Mouse (Mus musculus) limb, embryonic 13.5 days (tissue): ENCODE measurements around the gene Ngef. TPM values are rescaled to one million over a fixed set of nuclear protein-coding genes. Genes with fewer than 3 reads are reported as not detected.

ENCODE experiments used
- ATAC-seq: fragments of 200-750 bp; cut with Nextera tagmentation; 2 replicates; pipeline ENCODE4 v1.8.0; 2017; ENCODE audit warnings: low read depth, moderate number of reproducible peaks, moderate TSS enrichment; ENCODE audit not compliant: low FRiP score
- H3K27ac ChIP-seq: fragments of 300-500 bp; sonication (generic); 2 replicates; pipeline ENCODE4 v1.5.1; 2015; ENCODE audit warnings: inconsistent platforms, mild to moderate bottlenecking, moderate library complexity
- H3K27me3 ChIP-seq: fragments of 300-500 bp; sonication (generic); 2 replicates; pipeline ENCODE4 v1.6.1; 2015; ENCODE audit warnings: mild to moderate bottlenecking, inconsistent platforms
- H3K36me3 ChIP-seq: fragments of 300-500 bp; sonication (generic); 2 replicates; pipeline ENCODE4 v1.6.1; 2015; ENCODE audit warnings: inconsistent platforms, mild to moderate bottlenecking, moderate library complexity
- H3K4me1 ChIP-seq: fragments of 300-500 bp; sonication (generic); 2 replicates; pipeline ENCODE4 v1.6.1; 2015; ENCODE audit warnings: inconsistent platforms
- H3K4me2 ChIP-seq: fragments of 300-500 bp; sonication (generic); replicated peaks from 2 replicates; pipeline ENCODE4 v1.6.1; 2015; ENCODE audit warnings: inconsistent platforms, mild to moderate bottlenecking, moderate library complexity
- H3K4me3 ChIP-seq: fragments of 300-500 bp; sonication (generic); 2 replicates; pipeline ENCODE4 v1.5.1; 2015; ENCODE audit warnings: moderate library complexity, mild to moderate bottlenecking, inconsistent platforms
- H3K9ac ChIP-seq: fragments of 300-500 bp; sonication (generic); 2 replicates; pipeline ENCODE4 v1.6.1; 2015; ENCODE audit warnings: mild to moderate bottlenecking, inconsistent platforms
- H3K9me3 ChIP-seq: fragments of 300-500 bp; sonication (generic); 2 replicates; pipeline ENCODE4 v1.6.1; 2016; ENCODE audit warnings: inconsistent platforms
- WGBS: fragments of 180-500 bp; shearing (Covaris S2); methylation state at CpG from one replicate; pipeline ENCODE4 v1.1.7; 2015; 5-methylcytosine and 5-hydroxymethylcytosine counted together
- polyA plus RNA-seq: library from polyadenylated mRNA; unstranded; fragments of >200 nt; fragmentation: Nextera tagmentation; extraction: Ambion mirVana; gene quantifications from 2 replicates; pipeline ENCODE4 v1.2.1, GENCODE M21; 2015

Ngef gene
- 1.0 and 1.2 TPM in 2 replicates for polyA plus RNA-seq

DNA sequence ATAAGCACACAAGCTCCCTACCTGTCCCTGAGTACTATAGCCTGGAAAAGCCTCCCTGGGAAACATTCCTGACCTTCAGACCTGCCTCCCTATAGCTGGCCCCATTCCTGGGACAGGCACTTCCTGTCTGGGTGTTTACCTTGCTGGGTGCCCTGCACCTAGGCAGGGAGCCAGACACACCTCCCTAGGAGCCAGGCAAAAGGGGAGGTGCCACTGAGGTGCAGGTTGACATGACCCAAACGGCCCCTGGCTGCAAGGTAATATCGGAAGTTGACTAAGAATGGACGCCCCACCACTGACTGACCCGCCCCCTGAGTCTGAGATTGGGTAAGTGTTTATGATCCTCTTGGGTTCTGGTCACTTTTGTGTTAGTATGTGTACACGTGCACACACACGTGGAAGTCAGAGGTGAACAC, at the start of gene Ngef:
Gene Ngef (minus strand): TSS at position 71 of the 416 bp plus-strand sequence.
- 59% methylated on average over 6 of the region's 6 CpGs for WGBS
- no peak for ATAC-seq
- Histone ChIP-seq H3K9me3 (no peaks in the 10 kb centered on the region), H3K27ac (no peak within 1 kb of the TSS), H3K4me2 (no peak within 1 kb of the TSS), H3K9ac (no peak within 1 kb of the TSS), H3K4me1 (peaks cover 21% of the 10 kb centered on the region), H3K36me3 (no peaks in the 10 kb centered on the region), H3K4me3 (no peak within 1 kb of the TSS), H3K27me3 (no peaks in the 10 kb centered on the region)

DNA sequence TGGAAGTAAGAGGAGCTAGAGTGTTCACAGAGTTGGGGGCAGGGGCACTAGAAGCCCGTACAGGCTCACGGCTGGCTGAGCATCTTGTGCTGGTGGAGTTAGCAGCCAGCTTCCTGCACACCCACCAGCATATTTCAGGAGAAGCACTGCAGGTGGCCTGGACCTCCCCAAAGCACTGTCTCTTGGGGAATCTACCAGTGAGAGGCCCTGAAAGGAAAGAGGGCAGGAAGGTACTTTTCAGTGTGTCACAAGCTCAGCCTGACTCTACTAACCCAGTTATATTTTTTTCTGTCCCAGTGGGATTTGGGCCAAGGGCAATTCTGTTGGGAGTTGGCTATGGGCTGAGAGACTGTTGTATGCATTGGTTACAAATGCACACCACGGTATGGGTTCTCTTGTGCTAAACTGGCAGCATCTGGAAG, 48.2 kb upstream of the Ngef start:
- Histone ChIP-seq H3K4me3 (no peak overlapping the region), H3K4me2 (no peak overlapping the region), H3K36me3 (no peaks in the 10 kb centered on the region)

DNA sequence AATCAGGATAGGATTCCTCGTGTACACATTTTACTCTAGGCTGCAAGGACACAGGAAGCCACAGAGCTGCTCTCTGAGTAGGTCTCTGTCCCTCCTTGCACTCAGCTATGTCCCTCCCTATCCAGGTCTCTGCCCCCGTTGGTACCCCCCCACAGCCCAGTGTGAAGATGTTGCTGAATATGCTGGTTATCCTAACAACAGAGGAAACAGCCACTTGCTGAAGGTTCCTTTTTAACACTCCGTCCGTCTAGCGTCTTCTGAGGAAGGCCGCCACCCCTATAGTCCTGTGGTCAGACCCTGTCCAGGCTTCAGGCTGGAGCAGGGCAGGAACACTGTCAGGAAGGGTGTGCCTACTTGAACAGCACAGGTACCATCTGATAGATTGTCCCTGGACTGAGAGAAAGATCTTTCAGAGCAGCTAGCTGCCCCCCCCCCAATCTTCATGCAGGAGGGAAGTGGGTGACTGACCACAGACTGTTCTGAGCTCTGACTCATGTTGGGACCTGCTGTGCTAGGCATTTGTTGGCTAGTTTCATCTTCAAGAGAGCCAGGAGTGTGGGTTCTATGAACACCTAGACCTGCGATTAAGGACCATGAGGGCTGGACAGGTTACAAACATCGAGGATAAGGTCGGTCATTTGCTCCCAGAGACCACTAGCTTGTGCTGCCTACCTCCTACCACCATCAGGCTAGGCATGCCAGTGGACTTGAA, 47.6 kb upstream of the Ngef start:
- peak overlapping the region; percentile 4; the same call in 1 of the 2 replicates for H3K4me2 ChIP-seq
- H3K9ac ChIP-seq, result no peak overlapping the region
- no peak for ATAC-seq
- peak overlapping the region; percentile 20; the same call in 1 of the 2 replicates for H3K4me3 ChIP-seq
- H3K9me3 ChIP-seq, result no peaks in the 10 kb centered on the region
- no peaks in the 10 kb centered on the region for H3K4me1 ChIP-seq
- H3K27me3 ChIP-seq, result no peaks in the 10 kb centered on the region
- no peaks in the 10 kb centered on the region for H3K36me3 ChIP-seq
- WGBS, result 85% methylated on average over 9 of the region's 9 CpGs
- H3K27ac ChIP-seq, result no peak overlapping the region

More for the DNA sequence above, 48.2 kb upstream of the Ngef start:
- Histone ChIP-seq H3K9me3 (no peaks in the 10 kb centered on the region), H3K27me3 (no peaks in the 10 kb centered on the region), H3K4me1 (no peaks in the 10 kb centered on the region), H3K27ac (no peak overlapping the region), H3K9ac (no peak overlapping the region)
- ATAC-seq, result no peak
- WGBS, result 68% methylated on average over 3 of the region's 3 CpGs

DNA sequence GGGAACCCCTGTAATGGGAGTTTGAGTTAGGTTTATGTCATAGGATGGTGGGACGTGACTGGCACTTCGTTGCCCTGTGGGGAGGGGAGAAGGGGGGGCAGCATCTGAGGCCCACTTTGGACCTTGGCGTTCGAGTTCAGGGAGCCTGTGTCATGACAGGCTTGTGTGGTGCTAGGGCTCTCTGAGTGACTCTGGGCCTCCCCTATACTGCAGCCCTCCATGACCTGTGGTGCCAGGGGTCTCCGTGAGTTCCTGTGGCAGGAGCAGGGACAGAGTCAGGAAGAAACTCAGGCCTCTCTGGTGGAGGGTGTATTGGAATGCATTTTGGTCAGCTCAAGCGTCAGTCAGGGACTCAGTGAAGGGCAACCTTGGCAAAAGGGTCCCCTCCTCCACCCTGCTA, 47.0 kb upstream of the Ngef start:
- peak overlapping the region; percentile 4; the same call in 1 of the 2 replicates for H3K4me2 ChIP-seq
- peak overlapping the region; percentile 20 for H3K4me3 ChIP-seq
- H3K9ac ChIP-seq, result no peak overlapping the region
- WGBS, result 76% methylated on average over 6 of the region's 6 CpGs
- no peaks in the 10 kb centered on the region for H3K36me3 ChIP-seq
- ATAC-seq, result no peak
- no peak overlapping the region; the same call in 1 of the 2 replicates for H3K27ac ChIP-seq
- H3K4me1 ChIP-seq, result no peaks in the 10 kb centered on the region
- H3K9me3 ChIP-seq, result no peaks in the 10 kb centered on the region
- H3K27me3 ChIP-seq, result no peaks in the 10 kb centered on the region

DNA sequence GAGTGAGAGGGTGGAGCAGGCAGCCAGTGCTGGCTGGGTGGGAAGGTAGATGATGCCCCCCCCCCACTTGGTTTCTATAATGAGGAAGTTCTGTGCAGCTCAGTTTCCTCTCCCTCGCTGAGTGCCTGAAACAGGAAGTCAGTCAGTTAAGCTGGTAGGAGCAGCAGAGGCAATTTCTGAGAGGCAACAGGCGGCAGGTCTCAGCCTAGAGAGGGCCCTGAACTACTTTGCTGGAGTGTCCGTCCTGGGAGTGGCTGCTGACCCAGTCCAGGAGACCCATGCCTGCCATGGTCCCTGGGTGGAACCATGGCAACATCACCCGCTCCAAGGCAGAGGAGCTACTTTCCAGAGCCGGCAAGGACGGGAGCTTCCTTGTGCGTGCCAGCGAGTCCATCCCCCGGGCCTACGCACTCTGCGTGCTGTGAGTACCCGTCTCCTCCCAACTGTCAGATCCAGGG, 46.6 kb upstream of the Ngef start, which contains the start of gene Inpp5d:
Gene Inpp5d (plus strand): TSS at position 102 of the 458 bp plus-strand sequence.
- no peak for ATAC-seq
- Histone ChIP-seq H3K4me3 (peak within 1 kb of the TSS; percentile 20), H3K4me2 (peak within 1 kb of the TSS; percentile 4; the same call in 1 of the 2 replicates), H3K27me3 (no peaks in the 10 kb centered on the region), H3K9me3 (no peaks in the 10 kb centered on the region), H3K4me1 (no peaks in the 10 kb centered on the region), H3K27ac (no peak within 1 kb of the TSS; the same call in 1 of the 2 replicates), H3K9ac (no peak within 1 kb of the TSS), H3K36me3 (no peaks in the 10 kb centered on the region)
- 82% methylated on average over 12 of the region's 12 CpGs for WGBS

DNA sequence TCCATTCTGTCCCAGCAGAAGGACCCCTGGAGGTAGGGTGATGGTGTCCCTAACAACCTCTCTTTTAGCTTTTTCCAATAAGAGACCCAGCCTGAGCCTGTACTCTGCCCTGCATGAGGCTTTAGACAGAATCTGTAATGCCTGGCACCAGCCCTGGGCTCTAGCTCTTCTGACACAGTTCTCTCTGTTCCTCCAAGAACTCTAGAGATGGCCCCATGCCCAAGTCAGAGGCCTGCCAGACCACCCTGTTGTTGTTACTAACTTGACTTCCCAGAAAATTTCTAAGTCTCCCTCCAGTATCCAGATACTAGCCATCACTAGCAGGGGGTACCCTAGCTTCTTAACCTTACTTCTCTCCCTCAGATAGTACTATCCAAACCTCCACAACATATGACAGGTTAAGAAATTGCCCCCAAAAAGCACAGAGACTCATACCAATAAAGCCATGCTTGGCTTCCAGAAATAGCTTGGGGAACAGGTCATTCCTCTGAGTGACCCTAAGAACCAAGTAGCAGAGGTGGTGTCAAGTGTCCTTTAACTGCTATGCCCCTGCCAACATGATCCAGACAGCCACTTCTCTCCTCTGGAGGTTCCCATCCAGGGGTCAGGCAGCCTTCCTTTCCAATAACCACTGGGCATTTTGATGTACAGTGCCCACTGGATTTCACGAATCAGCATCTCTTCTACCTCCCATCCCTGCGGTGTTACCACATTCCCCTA, 41.1 kb upstream of the Ngef start:
- 90% methylated on average over 2 of the region's 2 CpGs for WGBS
- no peak overlapping the region for H3K9ac ChIP-seq
- H3K27ac ChIP-seq, result no peak overlapping the region
- H3K4me2 ChIP-seq, result no peak overlapping the region
- H3K9me3 ChIP-seq, result no peaks in the 10 kb centered on the region
- H3K36me3 ChIP-seq, result no peaks in the 10 kb centered on the region
- no peak overlapping the region for H3K4me3 ChIP-seq
- H3K4me1 ChIP-seq, result no peaks in the 10 kb centered on the region
- H3K27me3 ChIP-seq, result no peaks in the 10 kb centered on the region
- ATAC-seq, result no peak

DNA sequence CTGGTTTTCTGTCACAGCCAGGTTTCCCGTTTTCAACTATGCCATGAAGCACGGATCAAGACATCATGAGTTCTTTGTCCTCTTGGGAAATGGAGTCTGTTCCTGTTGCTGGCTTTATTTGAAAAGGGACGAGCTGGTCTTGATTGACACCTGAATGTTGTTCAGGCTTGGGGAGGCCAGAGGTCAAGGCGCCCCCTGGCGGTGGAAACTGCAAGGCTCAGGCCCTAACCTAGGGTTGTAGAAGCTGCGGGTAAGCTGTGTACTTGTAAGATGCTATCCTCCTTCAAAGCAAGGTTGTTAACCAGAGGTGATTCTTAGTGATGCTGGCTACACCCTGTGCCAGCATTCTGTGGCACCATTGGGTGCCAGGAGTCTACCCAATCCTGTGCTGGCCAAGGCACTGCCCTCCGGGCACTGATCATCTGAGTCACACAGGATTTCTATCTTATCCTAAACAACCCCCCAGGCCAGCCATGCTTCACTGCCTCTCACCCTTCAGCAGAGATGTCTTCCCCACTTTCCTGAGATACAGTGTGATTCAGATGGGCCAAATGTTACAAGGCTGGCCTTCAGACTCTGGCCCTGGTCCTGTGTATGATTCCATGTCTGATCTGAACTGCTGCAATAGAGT, 34.9 kb upstream of the Ngef start:
- no peak overlapping the region for H3K9ac ChIP-seq
- no peaks in the 10 kb centered on the region for H3K36me3 ChIP-seq
- no peak overlapping the region for H3K4me3 ChIP-seq
- no peaks in the 10 kb centered on the region for H3K4me1 ChIP-seq
- no peak overlapping the region for H3K4me2 ChIP-seq
- no peaks in the 10 kb centered on the region for H3K9me3 ChIP-seq
- no peak for ATAC-seq
- H3K27me3 ChIP-seq, result no peaks in the 10 kb centered on the region
- no peak overlapping the region for H3K27ac ChIP-seq
- 29% methylated on average over 7 of the region's 7 CpGs for WGBS

DNA sequence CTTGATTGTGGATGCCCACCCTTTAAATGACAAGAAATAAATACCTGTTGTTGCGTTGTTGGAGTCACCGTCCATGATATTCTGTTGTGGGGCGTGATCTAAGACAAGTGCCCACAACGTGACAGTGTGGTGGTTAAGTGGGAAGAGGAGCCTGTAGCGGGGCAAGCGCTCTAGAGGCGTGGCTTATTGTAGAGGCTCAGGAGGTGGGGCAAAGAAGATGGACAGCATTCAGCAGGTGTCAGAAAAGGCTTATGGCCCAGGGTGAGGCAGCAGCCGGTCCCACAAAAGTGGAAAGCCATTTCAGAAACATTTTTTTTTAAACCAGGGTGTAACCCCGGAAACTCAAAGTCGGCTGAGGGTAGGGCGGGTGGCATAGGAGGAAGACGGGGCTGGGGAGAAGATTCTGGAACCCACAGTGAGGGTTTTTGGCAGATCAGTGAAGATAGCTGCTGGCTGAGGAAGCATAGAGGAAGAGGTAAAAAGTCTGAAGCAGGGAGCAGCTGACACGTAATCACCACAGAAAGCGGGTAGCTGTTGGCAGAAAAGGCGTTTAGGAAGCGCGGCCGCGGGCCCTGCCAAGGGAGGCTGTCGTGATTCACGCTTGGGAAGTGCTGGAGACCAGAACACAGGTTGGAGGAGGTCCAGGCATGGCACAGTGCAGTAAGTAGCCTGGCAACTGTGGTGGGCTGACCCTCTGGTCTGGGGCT, 33.9 kb upstream of the Ngef start:
- WGBS, result 75% methylated on average over 21 of the region's 21 CpGs
- Histone ChIP-seq H3K27ac (no peak overlapping the region), H3K4me1 (no peaks in the 10 kb centered on the region), H3K36me3 (no peaks in the 10 kb centered on the region), H3K4me3 (no peak overlapping the region), H3K4me2 (no peak overlapping the region), H3K9me3 (no peaks in the 10 kb centered on the region), H3K9ac (no peak overlapping the region), H3K27me3 (no peaks in the 10 kb centered on the region)
- ATAC-seq, result no peak

DNA sequence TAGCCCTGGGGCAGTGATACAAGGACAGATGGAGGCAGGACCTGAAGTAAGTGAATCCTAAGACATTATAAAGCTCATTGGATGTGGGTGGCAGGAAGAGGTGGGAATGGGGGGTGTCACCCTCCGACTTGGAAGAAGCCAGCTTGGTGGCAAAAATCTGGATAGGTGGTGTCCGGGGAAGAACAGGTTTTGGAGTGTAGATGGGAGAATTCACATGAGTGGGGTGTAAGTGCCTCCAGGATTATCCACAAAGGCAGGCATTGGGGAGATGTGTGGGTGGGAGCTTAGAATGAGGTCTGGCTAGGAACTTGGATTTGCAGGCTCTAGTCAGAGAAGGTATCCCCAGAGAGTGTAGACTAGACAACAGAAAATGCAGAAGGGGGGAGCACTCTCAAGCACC, 31.6 kb upstream of the Ngef start:
- Histone ChIP-seq H3K36me3 (no peaks in the 10 kb centered on the region), H3K4me1 (no peaks in the 10 kb centered on the region), H3K9me3 (no peaks in the 10 kb centered on the region), H3K27me3 (no peaks in the 10 kb centered on the region), H3K4me3 (no peak overlapping the region), H3K27ac (no peak overlapping the region), H3K4me2 (no peak overlapping the region), H3K9ac (no peak overlapping the region)
- 81% methylated on average over 2 of the region's 2 CpGs for WGBS
- no peak for ATAC-seq

DNA sequence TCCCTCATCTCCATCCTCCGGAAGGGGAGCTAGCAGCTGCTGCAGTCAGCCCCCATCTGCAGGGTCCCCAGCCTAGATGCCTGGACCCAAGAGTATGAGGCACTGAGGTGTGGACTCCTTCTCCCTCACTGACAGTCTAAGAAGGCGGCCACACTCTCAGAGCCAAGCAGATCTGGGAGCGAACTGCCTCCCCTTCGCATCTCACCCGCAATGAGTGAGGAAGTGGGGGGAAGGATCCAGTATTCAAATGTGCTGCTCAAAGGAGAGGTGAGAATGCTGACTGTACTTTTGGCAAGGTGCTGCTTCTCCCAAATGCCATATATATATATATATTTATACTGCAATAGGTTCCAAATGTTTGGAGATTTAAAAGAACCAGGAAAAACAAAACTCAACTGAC, 29.7 kb upstream of the Ngef start:
- Histone ChIP-seq H3K9me3 (no peaks in the 10 kb centered on the region), H3K4me1 (no peaks in the 10 kb centered on the region), H3K27me3 (no peaks in the 10 kb centered on the region), H3K27ac (no peak overlapping the region), H3K4me3 (no peak overlapping the region), H3K4me2 (no peak overlapping the region), H3K36me3 (no peaks in the 10 kb centered on the region), H3K9ac (no peak overlapping the region)
- ATAC-seq, result no peak
- 83% methylated on average over 5 of the region's 5 CpGs for WGBS

DNA sequence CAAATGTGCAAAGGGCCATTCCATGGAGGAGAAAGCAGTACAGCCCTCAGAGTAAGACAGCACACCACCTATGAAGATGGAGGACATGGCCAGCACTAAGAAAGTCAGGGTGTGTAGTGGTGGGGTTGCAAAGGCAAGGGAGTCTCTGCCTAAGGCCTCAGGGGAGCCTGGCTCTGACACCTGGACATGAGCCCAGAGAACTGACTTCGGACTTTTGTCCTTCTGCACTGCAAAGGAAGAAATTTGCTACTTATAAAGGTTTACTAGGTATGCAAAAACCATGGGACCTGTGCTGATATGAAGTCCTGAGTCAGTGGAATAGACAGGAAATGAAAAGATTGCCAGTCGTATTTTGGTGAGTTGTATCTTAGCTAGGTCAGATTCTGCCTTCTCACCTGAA, 28.1 kb upstream of the Ngef start:
- H3K4me3 ChIP-seq, result no peak overlapping the region
- no peaks in the 10 kb centered on the region for H3K4me1 ChIP-seq
- no peak overlapping the region for H3K4me2 ChIP-seq
- no peaks in the 10 kb centered on the region for H3K36me3 ChIP-seq
- ATAC-seq, result no peak
- WGBS, result 64% methylated on average over 2 of the region's 2 CpGs
- no peak overlapping the region for H3K27ac ChIP-seq
- no peaks in the 10 kb centered on the region for H3K9me3 ChIP-seq
- H3K9ac ChIP-seq, result no peak overlapping the region
- no peaks in the 10 kb centered on the region for H3K27me3 ChIP-seq
